Mouse (Mus musculus): ENCODE data around the gene Ddx47. TPM values are rescaled to one million over a fixed set of nuclear protein-coding genes. Genes with fewer than 3 reads are reported as not detected.

Gene Ddx47
- polyA plus RNA-seq, 1 experiment: 86.4 TPM

GRCm38 (mm10) chr6:135006372-135006771, 5.0 kb upstream of the Ddx47 start:
- DNase-seq (ENCODE audit: low spot score): no peak

- DNase-seq (ENCODE audit: low spot score): no peak
Observed at GRCm38 (mm10) chr6:135011734-135012116, 313 bp downstream of the Ddx47 start.

- DNase-seq (ENCODE audit: low spot score): no peak
Observed at GRCm38 (mm10) chr6:135017211-135017610, 5.8 kb downstream of the Ddx47 start.

- no peak for DNase-seq (ENCODE audit: low spot score)
Observed at GRCm38 (mm10) chr6:135019564-135019963, 8.2 kb downstream of the Ddx47 start.

- DNase-seq (ENCODE audit: low spot score): no peak
Observed at GRCm38 (mm10) chr6:135021633-135022032, 10.2 kb downstream of the Ddx47 start.

- DNase-seq (ENCODE audit: low spot score): no peak
Observed at GRCm38 (mm10) chr6:135023379-135023778, 12.0 kb downstream of the Ddx47 start.

GRCm38 (mm10) chr6:135024781-135025420, 13.5 kb downstream of the Ddx47 start:
- no peak for DNase-seq (ENCODE audit: low spot score)

GRCm38 (mm10) chr6:135026232-135026631, 14.8 kb downstream of the Ddx47 start:
- DNase-seq (ENCODE audit: low spot score): no peak

- no peak for DNase-seq (ENCODE audit: low spot score)
Observed at GRCm38 (mm10) chr6:135026755-135027154, 15.3 kb downstream of the Ddx47 start.

GRCm38 (mm10) chr6:135029246-135029645, 17.8 kb downstream of the Ddx47 start:
- no peak for DNase-seq (ENCODE audit: low spot score)

GRCm38 (mm10) chr6:135038674-135039073, 27.3 kb downstream of the Ddx47 start:
- no peak for DNase-seq (ENCODE audit: low spot score)

GRCm38 (mm10) chr6:135040275-135040871, 29.0 kb downstream of the Ddx47 start:
- DNase-seq (ENCODE audit: low spot score): no peak

GRCm38 (mm10) chr6:135041930-135042329, 30.5 kb downstream of the Ddx47 start:
- no peak for DNase-seq (ENCODE audit: low spot score)

GRCm38 (mm10) chr6:135047276-135047675, 35.9 kb downstream of the Ddx47 start:
- no peak for DNase-seq (ENCODE audit: low spot score)

GRCm38 (mm10) chr6:135048509-135048908, 37.1 kb downstream of the Ddx47 start:
- no peak for DNase-seq (ENCODE audit: low spot score)

- DNase-seq (ENCODE audit: low spot score): no peak
Observed at GRCm38 (mm10) chr6:135048956-135049355, 37.5 kb downstream of the Ddx47 start.

GRCm38 (mm10) chr6:135053789-135054188, 42.4 kb downstream of the Ddx47 start:
- no peak for DNase-seq (ENCODE audit: low spot score)

GRCm38 (mm10) chr6:135055882-135056281, 44.5 kb downstream of the Ddx47 start:
- no peak for DNase-seq (ENCODE audit: low spot score)

- DNase-seq (ENCODE audit: low spot score): no peak
Observed at GRCm38 (mm10) chr6:135060728-135061127, 49.3 kb downstream of the Ddx47 start.

GRCm38 (mm10) chr6:135064621-135065020, 53.2 kb downstream of the Ddx47 start:
- DNase-seq (ENCODE audit: low spot score): no peak

- peak; percentile 44 for DNase-seq (ENCODE audit: low spot score)
Observed at GRCm38 (mm10) chr6:135065236-135065957, 54.0 kb downstream of the Ddx47 start, which contains the start of gene Gprc5a. Gene Gprc5a (plus strand): TSS chr6:135065651.

GRCm38 (mm10) chr6:135066795-135067445, 55.5 kb downstream of the Ddx47 start:
- DNase-seq (ENCODE audit: low spot score): no peak

All from urinary bladder, adult 2 months (tissue).